Mouse (Mus musculus) lung, postnatal 36 days (tissue): ENCODE measurements around the gene Tpm4.

Experiments
- DNase-seq: peaks from one replicate; pipeline ENCODE4 v3.0.0; 2022; ENCODE audit warnings: mixed read lengths

Gene Tpm4

DNA sequence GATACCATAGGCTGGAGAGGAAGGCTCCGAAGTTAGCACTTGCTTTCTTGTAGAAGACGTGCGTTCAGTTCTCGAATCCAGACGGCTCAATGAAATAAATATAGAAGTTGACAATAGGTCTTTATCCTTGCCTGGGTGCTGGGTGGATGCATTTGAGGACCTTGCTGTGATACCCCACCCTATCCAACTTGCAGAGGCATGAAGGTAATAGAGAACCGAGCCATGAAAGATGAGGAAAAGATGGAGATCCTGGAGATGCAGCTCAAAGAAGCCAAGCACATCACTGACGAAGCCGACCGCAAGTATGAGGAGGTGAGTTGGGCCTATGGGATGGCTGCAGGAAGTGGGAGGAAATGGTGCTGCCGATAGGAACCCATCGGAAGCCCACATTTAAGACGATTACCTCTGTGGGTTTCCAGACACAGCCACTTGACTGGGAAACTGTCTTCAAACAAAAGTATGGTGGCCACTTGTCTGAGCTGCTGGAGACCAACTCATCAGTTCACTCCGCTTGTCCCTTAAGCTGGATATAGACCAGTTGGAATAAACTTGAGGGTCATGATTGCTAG lies 8.6 kb downstream of the Tpm4 start:
- no peak for DNase-seq

DNA sequence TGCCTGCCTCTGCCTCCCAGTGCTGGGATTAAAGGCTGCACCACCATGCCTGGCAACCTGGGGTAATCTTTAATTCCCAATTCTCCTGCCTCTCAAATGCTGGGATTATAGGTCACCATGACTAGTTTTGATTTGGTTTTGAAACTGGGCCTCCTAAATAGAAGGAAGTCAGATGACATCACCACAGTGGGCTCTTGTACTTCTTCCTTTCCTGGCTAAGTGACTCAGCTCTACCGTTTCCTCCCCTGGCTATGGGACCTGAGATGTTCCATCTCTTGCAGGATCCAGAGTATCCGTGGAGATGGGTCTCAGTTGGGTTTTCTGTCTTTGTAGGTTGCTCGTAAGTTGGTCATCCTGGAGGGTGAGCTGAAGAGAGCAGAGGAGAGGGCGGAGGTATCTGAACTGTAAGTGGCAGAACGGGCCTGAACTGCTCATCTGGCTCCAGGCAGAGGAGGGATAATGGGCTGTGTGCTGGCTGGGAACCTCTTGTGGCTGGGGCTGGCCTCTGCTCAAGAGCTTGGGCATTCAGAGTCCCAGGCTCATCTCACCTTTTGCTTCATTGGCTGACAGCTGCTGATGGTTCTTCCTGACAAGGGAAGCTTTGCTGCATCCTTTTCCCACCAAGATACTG lies 9.7 kb downstream of the Tpm4 start:
- no peak for DNase-seq

DNA sequence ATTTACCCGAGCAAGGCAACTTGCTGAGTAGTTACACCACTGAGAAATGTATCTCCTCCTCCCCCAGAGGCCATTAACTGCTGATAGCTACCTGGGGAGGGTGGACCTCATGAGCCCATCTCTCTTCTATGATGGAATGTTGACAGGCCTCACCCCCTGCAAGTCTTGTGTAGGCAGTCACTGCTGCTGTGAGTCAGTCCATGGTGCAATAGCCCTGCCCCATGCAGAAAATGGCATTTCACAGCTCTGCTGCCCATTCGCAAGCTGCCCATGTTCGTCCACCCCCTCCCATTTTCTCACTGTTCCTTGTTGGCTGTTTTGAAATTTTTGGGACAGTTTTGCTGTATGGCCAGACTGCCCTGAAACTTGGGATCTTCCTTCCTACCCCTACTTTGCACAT lies 10.7 kb downstream of the Tpm4 start:
- DNase-seq = no peak

DNA sequence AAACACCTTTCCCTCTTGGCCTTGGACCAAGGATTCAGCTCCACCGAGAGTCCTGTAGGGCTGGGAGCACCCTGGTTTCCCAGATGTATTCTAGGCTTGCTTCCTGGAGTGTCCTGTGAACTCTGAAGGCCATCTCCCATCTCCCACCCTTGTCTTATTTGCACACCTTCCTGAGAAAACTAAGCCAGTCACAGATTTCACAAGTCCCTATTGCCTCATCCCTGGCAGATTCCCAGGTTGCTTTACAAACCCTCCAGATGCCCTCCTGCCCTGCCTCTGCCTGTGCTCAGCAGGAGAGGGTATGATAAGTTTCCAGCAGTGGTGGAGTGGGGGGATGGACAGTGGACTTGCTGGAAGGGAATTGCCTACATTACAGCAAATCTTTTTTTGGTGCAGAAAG lies 11.3 kb downstream of the Tpm4 start:
- DNase-seq = peak; percentile 90

DNA sequence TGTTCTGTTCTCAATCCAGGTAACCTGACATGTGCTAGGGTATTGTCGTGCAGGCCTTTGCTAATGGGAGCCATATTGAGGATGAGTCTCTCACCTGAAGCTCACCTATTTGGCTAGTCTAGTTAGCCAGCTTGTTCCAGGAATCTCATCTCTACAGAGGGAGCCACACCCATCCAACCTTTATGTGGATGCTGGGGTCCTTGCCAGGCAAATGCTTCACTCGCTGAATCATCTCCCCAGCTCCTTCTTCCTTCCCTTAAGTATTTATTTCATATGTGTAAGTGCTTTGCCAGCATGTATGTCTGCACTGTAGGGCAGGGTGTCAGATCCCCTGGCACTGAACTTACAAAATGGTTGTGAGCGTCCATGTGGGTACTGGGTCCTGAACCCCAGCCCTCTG lies 11.8 kb downstream of the Tpm4 start:
- no peak for DNase-seq

DNA sequence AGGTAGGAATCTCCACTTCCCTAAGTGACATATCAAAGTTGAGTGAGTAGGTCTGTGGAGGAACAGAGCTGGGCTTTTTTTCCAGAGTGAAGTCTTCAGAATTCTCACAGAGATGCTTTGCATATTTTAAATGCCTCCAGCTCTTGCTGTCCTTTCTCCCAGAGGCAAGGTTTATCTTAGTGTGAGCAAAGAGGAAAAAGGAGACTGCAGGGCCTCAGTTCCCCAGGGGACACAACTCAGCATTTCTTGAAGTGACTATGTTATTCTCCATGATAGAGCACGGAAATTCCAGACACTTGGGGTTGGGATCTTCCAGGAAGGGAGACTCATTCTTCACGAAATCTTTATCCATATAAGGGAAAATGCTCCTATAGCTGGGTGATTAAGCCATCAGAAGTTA lies 12.5 kb downstream of the Tpm4 start:
- no peak for DNase-seq

DNA sequence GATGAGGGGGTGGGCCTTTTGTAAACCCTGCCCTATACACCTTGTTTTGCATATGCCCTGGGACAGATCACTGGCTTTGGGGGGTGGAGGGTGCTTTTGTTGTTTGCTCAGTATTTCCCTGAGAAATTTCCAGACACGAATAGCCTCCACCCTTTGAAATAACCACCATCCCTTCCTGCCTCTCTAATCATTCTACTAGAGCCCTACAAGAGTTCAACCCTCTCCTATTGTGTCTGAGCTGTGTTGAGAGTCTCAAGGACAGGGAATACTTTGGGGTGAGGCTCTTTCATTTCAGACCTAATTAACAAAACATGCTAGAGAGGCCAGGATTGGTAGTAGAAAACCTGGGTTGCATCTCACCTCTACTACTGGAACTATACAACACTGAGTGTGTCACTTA lies 14.3 kb downstream of the Tpm4 start:
- DNase-seq = no peak

DNA sequence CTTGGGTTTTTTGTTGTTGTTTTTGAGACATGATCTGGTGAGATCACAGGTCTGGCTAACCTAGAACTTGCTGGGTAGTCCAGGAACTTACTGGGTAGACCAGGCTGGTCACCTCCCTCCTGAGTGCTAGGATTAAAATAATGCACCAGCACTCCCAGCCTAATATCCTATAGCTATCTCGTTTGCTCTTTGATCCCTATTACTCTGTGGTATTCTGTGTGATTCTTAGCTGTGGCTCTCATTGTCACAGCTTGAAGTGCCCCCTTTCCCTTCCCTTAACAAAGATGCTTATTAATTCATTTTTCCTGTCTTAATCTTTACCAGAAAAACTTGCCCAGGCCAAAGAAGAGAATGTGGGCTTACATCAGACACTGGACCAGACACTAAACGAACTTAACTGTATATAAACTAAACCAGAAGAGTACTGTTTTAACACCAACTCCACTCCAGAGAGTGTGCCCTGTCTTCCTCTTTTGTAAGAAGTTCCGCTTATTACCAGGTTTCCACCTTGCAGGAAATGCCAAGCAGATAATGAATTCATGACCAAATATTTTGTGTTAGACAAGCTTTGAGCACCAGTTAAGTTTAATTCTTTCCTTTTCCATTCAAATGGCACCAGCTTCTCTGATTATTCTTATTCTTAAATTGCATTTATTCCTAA lies 16.8 kb downstream of the Tpm4 start:
- no peak for DNase-seq

DNA sequence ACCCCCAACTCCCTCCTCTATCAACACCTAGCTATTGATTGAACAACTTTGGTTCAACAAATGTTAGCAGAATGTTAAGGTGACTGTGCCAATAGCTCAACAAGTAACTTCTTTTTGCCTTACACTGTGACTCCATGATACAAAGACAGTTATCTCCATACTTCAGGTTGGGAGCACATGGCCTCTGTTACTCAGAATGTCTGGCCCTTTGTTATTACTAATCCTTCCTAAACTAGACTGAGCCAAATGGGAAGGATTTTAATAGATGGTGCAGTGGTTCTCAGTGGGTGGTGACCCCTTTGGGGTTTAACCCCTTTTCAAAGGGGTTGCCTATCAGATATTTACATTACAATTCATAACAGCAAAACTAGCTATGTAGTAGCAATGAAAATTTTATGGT lies 18.6 kb downstream of the Tpm4 start:
- no peak for DNase-seq

DNA sequence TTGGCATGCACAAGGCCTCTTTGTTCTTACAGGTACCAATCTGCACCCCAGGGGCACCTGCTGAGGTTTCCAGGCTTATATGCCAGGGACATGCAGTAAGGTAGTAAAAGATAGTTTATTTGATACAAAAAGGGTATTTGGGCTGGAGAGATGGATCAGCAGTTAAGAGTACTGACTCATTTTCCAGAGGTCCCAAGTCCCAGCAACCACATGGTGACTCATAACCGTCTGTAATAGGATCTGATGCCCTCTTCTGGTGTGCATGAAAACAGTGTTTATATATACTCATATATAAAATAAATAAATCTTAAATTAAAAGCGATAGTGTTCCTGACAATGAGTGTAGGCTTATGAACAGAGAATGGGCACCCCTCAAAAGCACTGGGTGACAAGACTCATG lies 23.3 kb downstream of the Tpm4 start:
- DNase-seq = no peak

DNA sequence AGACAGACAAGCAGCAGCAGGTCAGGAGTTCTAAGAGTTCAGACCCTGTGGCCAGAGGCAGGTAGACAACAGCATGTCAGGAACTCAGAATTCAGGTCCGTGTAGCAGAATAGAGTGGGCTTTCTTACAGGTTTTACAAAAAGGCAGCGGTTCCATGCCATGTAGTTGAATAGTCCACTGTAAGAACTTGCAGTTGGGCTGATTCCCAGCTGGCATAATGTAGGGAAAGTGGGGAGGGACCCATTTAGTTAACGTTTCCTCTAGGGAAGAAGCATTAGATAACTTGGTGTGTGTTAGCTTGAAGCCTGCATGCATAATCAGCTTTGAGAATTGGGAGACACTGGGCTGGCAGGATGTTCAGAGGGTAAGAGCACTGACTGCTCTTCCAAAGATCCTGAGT lies 24.0 kb downstream of the Tpm4 start:
- DNase-seq = no peak

DNA sequence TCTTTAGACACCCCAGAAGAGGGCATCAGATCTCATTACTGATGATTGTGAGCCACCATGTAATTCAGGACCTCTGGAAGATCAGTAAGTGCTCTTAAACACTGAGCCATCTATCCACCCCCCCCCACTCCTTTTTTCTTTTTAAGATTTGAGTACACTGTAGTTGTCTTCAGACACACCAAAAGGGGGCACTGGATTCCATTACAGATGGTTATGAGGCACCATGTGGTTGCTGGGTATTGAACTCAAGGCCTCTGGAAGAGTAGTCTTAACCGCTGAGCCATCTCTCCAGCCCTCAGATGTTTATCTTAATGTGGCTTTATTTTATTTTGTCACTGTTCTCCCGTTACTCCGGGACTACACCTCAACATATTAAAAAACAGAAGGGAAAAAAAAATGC lies 25.2 kb downstream of the Tpm4 start:
- no peak for DNase-seq

DNA sequence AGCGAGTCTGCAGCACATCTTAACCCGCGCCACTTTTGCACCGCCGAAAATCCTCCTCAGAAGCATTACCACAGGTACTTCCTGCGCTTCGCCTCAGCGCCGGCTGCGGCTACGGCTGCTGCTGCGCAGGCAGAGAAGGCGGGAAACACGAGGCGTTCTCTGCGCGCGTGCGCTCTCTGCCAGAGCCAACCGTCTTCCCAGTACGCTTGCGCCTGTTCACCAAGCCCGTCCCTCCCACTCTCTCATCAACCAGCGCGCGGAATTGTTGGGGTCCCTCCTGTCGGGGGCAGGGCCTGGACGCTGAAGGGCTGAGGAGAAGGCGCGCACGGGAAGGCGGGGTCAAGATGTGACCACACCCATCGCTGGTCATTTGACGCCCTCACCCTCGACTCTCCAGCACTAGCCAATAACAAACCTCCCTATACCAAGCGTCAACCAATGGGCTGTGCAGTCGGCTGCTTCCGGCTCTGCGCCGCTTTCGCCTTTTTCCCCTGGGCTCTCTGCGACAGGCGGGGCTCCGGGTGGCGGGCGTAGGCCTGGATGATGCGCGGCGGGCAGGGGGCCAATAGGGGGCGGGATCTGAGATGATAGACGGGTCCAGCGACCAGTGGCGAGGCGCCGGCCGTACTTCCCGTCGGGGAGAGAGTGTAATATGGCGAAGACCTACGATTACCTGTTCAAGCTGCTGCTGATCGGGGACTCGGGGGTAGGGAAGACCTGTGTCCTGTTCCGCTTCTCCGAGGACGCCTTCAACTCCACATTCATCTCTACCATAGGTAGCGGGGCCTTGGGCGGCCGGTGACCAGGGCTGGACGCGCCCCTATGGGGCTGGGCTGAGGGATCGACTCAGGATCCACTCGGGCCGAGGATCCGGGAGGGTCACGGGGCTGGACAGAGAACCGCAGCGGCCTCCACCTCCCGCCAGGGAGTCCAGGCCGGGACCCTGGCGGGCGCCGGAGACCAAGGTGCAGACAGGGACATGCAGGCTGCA lies 26.2 kb downstream of the Tpm4 start, which contains the start of gene Rab8a:
Rab8a (plus strand) TSS at position 494 of the 991 bp plus-strand sequence.
- peak; percentile 99 for DNase-seq

DNA sequence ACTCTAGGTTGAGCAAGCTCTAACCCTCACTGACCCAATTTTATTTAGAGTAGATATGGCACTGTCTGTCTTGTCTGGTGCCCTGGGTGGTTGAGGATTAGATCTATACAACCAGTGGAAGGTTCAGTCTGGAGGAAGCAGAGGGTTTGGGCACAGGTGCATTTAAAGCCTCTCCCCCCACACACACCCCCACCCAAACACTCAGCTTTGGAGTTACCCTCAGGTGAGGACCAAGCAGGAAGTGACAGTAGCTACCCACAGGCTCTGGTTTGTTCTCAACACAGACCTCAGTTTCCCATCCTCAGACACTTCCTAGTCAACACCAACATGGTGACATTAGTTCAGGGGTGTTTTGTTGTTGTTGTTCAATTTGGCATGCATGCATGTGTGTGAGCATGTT lies 28.0 kb downstream of the Tpm4 start:
- DNase-seq = no peak

DNA sequence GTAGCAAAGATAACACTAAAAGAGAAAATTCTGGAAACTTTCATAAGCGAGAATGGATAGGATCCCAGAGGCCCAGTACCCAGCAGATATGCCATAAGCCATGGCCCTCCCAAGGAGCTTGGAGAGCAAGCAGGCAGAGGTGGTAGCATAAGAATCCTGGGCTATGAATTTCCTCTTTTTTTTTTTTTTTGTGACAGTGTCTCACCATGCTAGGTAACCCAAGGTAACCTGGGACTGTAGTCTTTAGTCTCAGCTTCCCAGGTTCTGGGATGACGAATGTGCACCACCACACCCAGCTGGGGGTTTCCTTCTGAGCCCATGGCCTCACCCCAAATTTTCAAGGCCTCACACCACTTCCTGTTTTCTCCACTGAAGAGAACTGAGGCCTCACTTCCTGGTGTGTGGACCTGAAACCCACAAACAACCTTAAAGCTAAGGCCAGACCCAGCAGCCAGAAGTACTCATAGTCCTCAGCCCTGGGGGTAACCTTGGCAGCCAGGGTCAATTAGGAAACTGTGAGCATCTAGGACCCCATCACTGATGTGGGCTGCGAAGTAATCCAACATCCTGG lies 34.4 kb downstream of the Tpm4 start:
- DNase-seq = peak; percentile 64

DNA sequence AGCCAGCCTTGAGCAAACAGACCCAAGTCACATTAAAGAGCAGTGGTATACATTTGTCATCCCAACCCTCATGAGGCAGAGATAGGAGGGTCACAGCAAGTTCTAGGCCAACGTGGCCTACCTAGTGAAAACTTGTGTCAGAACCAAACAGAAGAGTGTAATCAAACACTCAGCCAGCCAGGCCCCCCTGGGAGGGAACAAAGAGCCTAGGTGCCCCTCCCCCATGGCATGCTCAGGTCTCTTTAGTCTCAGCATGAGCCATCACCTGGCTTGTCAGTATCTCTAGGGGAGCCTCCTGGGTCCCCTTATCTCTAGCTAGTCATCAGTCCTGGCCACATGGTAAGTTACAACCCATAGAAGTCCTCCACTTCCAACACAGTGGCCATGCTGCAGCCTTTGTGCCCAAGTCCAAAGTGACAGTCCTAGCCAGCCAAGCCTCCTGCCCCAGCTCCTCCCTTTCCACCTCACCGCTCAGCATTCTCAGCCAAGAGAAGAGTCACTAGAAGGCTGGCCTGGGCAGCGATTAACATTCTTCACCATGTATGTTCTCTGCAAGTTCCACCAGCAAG lies 35.0 kb downstream of the Tpm4 start:
- DNase-seq = no peak

DNA sequence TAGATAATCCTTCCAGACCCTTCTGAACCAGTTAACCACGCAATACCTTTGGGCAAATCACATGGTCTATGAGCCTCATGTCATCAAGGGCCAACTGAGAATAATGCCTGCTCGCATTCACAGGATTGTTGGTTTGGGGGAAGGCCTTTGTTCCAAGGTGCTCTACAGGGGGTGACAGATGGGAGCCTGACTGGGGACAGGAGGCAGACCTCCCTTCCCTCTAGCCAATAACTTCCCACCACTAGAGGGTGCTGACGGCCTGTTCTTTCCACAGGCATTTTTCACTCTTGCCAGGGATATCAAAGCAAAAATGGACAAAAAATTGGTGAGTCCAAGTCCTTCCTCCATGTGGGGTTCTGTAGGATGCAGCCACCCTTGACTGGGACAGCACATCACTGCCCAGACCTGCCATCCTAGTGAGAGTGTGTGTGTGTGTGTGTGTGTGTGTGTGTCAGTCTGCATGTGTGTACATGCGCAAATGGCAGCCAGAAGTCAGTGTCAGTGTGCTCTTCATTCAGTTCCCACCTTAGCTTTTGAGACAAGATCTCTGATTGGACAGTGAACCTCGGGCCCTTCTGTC lies 42.7 kb downstream of the Tpm4 start:
- DNase-seq = peak; percentile 88

DNA sequence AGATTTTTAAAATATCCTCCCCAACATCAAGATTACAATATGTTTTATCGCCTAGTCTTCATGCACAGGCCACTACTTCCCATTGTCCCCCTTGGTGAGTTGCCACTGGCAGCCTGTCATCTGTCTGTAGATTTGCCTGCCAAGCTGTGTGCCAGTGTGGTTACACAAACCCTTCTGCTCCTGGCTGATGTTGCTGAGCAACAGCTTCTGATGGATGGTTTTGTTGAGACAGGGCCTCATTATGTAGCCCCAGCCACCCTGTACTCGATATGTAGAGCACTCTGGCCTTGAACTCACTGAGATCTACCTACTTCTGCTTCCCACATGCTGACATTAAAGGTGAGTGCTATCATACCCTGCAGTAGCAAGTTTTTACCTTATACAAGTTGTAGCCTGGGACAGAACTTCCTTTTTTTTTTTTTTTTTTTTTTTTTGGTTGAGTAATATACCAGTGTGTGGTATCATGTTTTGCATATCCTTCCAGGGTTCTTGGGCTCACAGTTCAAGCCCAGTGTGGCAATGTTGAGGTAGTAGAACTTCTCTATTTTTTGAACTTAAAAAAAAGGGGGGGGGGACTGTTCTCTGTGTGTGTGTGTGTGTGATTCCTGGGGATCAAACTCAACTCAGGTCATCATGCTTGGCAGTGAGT lies 48.9 kb downstream of the Tpm4 start:
- peak; percentile 38 for DNase-seq

DNA sequence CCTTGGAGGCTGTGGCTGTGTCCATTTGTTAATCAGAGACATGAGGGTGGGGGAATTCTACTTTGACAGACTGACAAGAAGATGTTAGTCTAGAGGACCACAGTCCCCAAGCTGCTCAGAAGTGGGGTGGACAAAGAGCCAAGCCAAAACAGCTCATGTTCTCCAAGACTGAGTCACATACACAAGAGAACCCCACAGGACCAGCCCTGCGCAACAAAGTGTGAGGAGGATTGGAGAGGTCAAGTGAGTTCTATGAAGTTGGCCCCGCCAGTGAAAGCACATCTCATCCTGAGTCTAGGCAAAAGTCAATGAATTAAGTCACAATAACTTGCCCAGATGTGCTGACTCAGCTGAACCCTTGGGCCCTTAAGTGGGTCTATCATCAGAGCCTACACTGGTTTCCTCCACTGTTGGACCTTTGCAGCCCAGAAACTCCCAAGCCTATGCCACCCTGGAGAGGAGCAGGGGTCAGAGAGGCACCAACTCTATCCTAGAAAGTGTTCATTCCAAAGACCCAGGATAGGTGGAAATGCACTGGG lies 53.1 kb downstream of the Tpm4 start:
- DNase-seq = no peak

DNA sequence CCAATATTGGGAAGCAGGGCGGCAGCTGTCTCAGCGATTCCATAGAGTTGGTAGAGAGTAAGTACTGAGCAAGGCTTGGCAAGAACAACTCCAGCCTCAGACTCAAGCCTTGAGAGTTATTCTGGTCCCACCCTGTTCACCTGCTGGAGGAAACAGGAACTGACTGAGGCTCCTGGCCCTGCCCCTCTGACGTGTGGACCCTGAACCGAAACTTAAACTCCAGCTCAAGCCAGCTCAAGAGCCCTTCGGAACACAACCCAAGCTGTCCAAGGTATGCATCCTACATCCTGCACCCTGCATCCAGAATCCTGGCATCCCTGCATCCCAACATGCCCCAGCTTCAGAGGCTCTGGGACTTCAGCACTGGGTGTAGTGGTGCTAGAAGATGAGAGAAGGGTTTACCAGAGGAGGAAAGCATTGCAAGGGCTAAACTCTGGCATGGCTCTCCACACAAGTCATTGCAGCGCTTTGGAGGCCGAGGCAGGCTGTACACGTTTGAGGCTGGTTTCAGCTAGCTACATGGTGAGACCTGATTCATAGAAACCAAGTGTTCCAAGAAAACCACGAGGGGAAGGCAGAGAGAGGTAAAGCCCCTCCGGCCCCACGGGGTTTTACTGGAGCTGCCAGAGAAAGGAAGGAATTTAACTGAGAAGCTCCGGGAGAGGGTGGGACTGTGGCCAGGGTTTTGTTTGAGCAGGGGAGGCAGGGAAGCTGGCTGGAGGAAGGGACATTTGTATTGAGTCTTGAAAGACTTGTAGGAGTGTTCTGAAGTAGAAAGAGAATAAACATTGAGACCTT lies 54.8 kb downstream of the Tpm4 start, which contains the start of gene Hsh2d:
Hsh2d (plus strand) TSS at position 222 of the 798 bp plus-strand sequence.
- peak; percentile 76 for DNase-seq

DNA sequence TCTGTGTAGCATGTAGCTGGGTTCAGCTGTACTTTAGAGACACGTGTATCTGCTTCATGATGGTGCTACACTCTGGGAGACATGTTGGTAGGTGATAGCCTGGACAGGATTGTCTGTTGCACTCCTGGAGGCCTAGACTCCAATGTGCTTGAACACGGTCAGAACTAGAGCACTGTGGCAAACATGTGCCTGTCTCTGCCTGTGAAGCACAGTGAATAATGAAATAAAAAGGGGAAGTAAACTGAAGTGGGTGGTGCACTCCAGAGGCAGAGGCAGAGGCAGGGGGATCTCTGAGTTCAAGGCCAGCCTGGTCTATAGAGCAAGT lies 55.4 kb downstream of the Tpm4 start:
- DNase-seq = no peak
